Mouse (Mus musculus) layer of hippocampus, adult 11-12 months (tissue): ENCODE data around the gene Larp7.

Experiments
- DNase-seq: peaks from one replicate; pipeline ENCODE4 v3.0.0; 2022; ENCODE audit warnings: low spot score

Larp7 gene

GRCm38 (mm10) chr3:127552973-127553719 is at the start of gene Larp7, which contains the start of gene Zgrf1:
Larp7 (minus strand) TSS chr3:127553349.
Zgrf1 (plus strand) TSS chr3:127553489.
- DNase-seq: peak; percentile 99

GRCm38 (mm10) chr3:127597136-127597535 is 44.0 kb upstream of the Larp7 start:
- no peak for DNase-seq

- peak; percentile 66 for DNase-seq
Observed at GRCm38 (mm10) chr3:127572557-127572956, 19.4 kb upstream of the Larp7 start.

- no peak for DNase-seq
Observed at GRCm38 (mm10) chr3:127565129-127565528, 12.0 kb upstream of the Larp7 start.

GRCm38 (mm10) chr3:127562974-127563373 is 9.8 kb upstream of the Larp7 start:
- DNase-seq: no peak

GRCm38 (mm10) chr3:127558201-127558600 is 5.1 kb upstream of the Larp7 start:
- DNase-seq: no peak

GRCm38 (mm10) chr3:127554723-127555122 is 1.6 kb upstream of the Larp7 start:
- no peak for DNase-seq

- no peak for DNase-seq
Observed at GRCm38 (mm10) chr3:127553720-127554043, 533 bp upstream of the Larp7 start.

GRCm38 (mm10) chr3:127552434-127552972 is 646 bp downstream of the Larp7 start:
- no peak for DNase-seq

GRCm38 (mm10) chr3:127547882-127548281 is 5.3 kb downstream of the Larp7 start:
- DNase-seq: no peak

GRCm38 (mm10) chr3:127544610-127545121 is 8.5 kb downstream of the Larp7 start:
- DNase-seq: no peak

GRCm38 (mm10) chr3:127543976-127544375 is 9.2 kb downstream of the Larp7 start:
- DNase-seq: no peak

GRCm38 (mm10) chr3:127539193-127539592 is 14.0 kb downstream of the Larp7 start:
- no peak for DNase-seq

- DNase-seq: no peak
Observed at GRCm38 (mm10) chr3:127530293-127530692, 22.9 kb downstream of the Larp7 start.

- no peak for DNase-seq
Observed at GRCm38 (mm10) chr3:127529824-127530223, 23.3 kb downstream of the Larp7 start.

GRCm38 (mm10) chr3:127529210-127529609 is 23.9 kb downstream of the Larp7 start:
- DNase-seq: no peak

GRCm38 (mm10) chr3:127527465-127528034 is 25.6 kb downstream of the Larp7 start:
- peak; percentile 4 for DNase-seq

GRCm38 (mm10) chr3:127525188-127525819 is 27.8 kb downstream of the Larp7 start:
- DNase-seq: no peak

- no peak for DNase-seq
Observed at GRCm38 (mm10) chr3:127521156-127521555, 32.0 kb downstream of the Larp7 start.

- no peak for DNase-seq
Observed at GRCm38 (mm10) chr3:127520300-127520699, 32.8 kb downstream of the Larp7 start.

- DNase-seq: no peak
Observed at GRCm38 (mm10) chr3:127515251-127515650, 37.9 kb downstream of the Larp7 start.

- no peak for DNase-seq
Observed at GRCm38 (mm10) chr3:127513699-127514098, 39.5 kb downstream of the Larp7 start.
